Comparison of ENCODE assay signal across 10 mouse cellular contexts in genomic region chr6:83103130-83103650, GRCm38 (mm10). TPM values are rescaled to one million over a fixed set of nuclear protein-coding genes. Genes with fewer than 3 reads are reported as not detected.
DNase-seq lines count a peak whose midpoint lies in the region; ATAC-seq lines count a peak whose summit lies in the region.
"Had no signal": no experiment of that assay in that cellular context is flagged by ENCODE, and none has a peak within 500 bp of the region (broad histone marks: within the 10 kb centered on the region; RNA-seq: fewer than 3 reads in every experiment).

No protein-coding gene starts in this region.

- H3K27me3 ChIP-seq in heart, embryonic 12.5 days (replicated peaks) = peaks cover 13% of the 10 kb centered on the region
- peaks cover 32% of the 10 kb centered on the region for H3K27me3 ChIP-seq in embryonic facial prominence, embryonic 10.5 days (replicated peaks; ENCODE audit: low read depth, poor library complexity, severe bottlenecking)
- peaks cover 1% of the 10 kb centered on the region; the same call in 1 of the 2 replicates for H3K27me3 ChIP-seq in hindbrain, embryonic 15.5 days
- H3K27me3 ChIP-seq in midbrain, embryonic 14.5 days (ENCODE audit: control insufficient read depth, insufficient read depth, low read length) = no peaks in the 10 kb centered on the region

- intact Hi-C loops in heart, postnatal 14 days (cut with DNase I) = no loop called here

- no peak overlapping the region for H3K4me3 ChIP-seq in heart, embryonic 12.5 days
- peak overlapping the region; percentile 84 for H3K4me3 ChIP-seq in embryonic facial prominence, embryonic 10.5 days
- H3K4me3 ChIP-seq in hindbrain, embryonic 15.5 days = peak overlapping the region; percentile 62
- peak overlapping the region; percentile 77 for H3K4me3 ChIP-seq in midbrain, embryonic 14.5 days (replicated peaks; ENCODE audit: low read depth, low read length)

- no peak for DNase-seq in heart, postnatal 14 days
- DNase-seq in embryonic facial prominence, embryonic 10.5 days (ENCODE audit: low spot score) = no peak
- DNase-seq in midbrain, embryonic 14.5 days = no peak
- DNase-seq in MN1 (ENCODE audit: low spot score) = no peak
- DNase-seq in T-cell, adult 2 months (ENCODE audit: low spot score) = no peak
- DNase-seq in ovary, adult 18-20 months (ENCODE audit: low spot score) = no peak

- H3K4me2 ChIP-seq in heart, embryonic 12.5 days = peak overlapping the region; percentile 100; the same call in 1 of the 2 replicates
- peak overlapping the region; percentile 95 for H3K4me2 ChIP-seq in hindbrain, embryonic 15.5 days
- peak overlapping the region; percentile 99 for H3K4me2 ChIP-seq in midbrain, embryonic 14.5 days (ENCODE audit: low read length)

- no peak for ATAC-seq in heart, embryonic 12.5 days (ENCODE audit: insufficient number of reproducible peaks, low FRiP score)
- ATAC-seq in hindbrain, embryonic 15.5 days (ENCODE audit: low FRiP score, low read depth) = no peak
- no peak for ATAC-seq in midbrain, embryonic 14.5 days (ENCODE audit: low FRiP score, low TSS enrichment)

- 46% methylated on average over 11 of the region's 11 CpGs for WGBS in heart, embryonic 12.5 days
- WGBS in embryonic facial prominence, embryonic 10.5 days = 38% methylated on average over 11 of the region's 11 CpGs
- 49% methylated on average over 11 of the region's 11 CpGs for WGBS in hindbrain, embryonic 15.5 days
- WGBS in midbrain, embryonic 14.5 days = 44% methylated on average over 11 of the region's 11 CpGs

- H3K27ac ChIP-seq in heart, embryonic 12.5 days (ENCODE audit: poor library complexity, severe bottlenecking) = no peak overlapping the region
- no peak overlapping the region for H3K27ac ChIP-seq in embryonic facial prominence, embryonic 10.5 days (replicated peaks)
- no peak overlapping the region for H3K27ac ChIP-seq in hindbrain, embryonic 15.5 days (replicated peaks)
- H3K27ac ChIP-seq in midbrain, embryonic 14.5 days (replicated peaks; ENCODE audit: low read depth, low read length) = no peak overlapping the region

- peak overlapping the region; percentile 90; the same call in 1 of the 2 replicates for H3K9ac ChIP-seq in heart, embryonic 12.5 days
- H3K9ac ChIP-seq in hindbrain, embryonic 15.5 days = peak overlapping the region; percentile 80
- H3K9ac ChIP-seq in midbrain, embryonic 14.5 days (replicated peaks; ENCODE audit: low read length) = peak overlapping the region; percentile 75

- 0 out of 2 replicates have a peak, but pooled peaks cover 7% of the 10 kb centered on the region for H3K36me3 ChIP-seq in heart, embryonic 12.5 days
- H3K36me3 ChIP-seq in embryonic facial prominence, embryonic 10.5 days (replicated peaks) = peaks cover 16% of the 10 kb centered on the region
- H3K36me3 ChIP-seq in hindbrain, embryonic 15.5 days = peaks cover 2% of the 10 kb centered on the region; the same call in 1 of the 2 replicates
- H3K36me3 ChIP-seq in midbrain, embryonic 14.5 days (ENCODE audit: control insufficient read depth, insufficient read depth, low read length) = no peaks in the 10 kb centered on the region

- no peaks in the 10 kb centered on the region for H3K9me3 ChIP-seq in heart, embryonic 12.5 days (replicated peaks)
- H3K9me3 ChIP-seq in embryonic facial prominence, embryonic 10.5 days = no peaks in the 10 kb centered on the region
- H3K9me3 ChIP-seq in hindbrain, embryonic 15.5 days = no peaks in the 10 kb centered on the region
- no peaks in the 10 kb centered on the region for H3K9me3 ChIP-seq in midbrain, embryonic 14.5 days (ENCODE audit: control insufficient read depth, low read length)

- peaks cover 24% of the 10 kb centered on the region for H3K4me1 ChIP-seq in heart, embryonic 12.5 days (replicated peaks)
- peaks cover 35% of the 10 kb centered on the region for H3K4me1 ChIP-seq in embryonic facial prominence, embryonic 10.5 days
- peaks cover 30% of the 10 kb centered on the region for H3K4me1 ChIP-seq in hindbrain, embryonic 15.5 days (replicated peaks)
- peaks cover 21% of the 10 kb centered on the region for H3K4me1 ChIP-seq in midbrain, embryonic 14.5 days (ENCODE audit: control insufficient read depth, insufficient read depth, low read length)

RNA-seq across cellular contexts. Expression of gene Gm42688, which starts 1.8 kb away (rescaled TPM):
- 2.2 and 2.4 TPM in 2 replicates for polyA plus RNA-seq in heart, embryonic 12.5 days (2016; fragmentation: Nextera tagmentation; extraction: Ambion mirVana)
- total RNA-seq in heart, postnatal 14 days (2021) = 1 to 10 TPM; 1.4 to 1.6 TPM
- polyA plus RNA-seq in embryonic facial prominence, embryonic 10.5 days (2016; fragmentation: Nextera tagmentation; extraction: Ambion mirVana) = 1.8 and 2.1 TPM in 2 replicates
- polyA plus RNA-seq in hindbrain, embryonic 15.5 days (2015; fragmentation: Nextera tagmentation; extraction: Ambion mirVana) = 5.5 and 6.0 TPM in 2 replicates
- 4.3 and 4.8 TPM in 2 replicates for polyA plus RNA-seq in midbrain, embryonic 14.5 days (2014; fragmentation: Nextera tagmentation; extraction: Ambion mirVana)

RNA-seq across cellular contexts. Expression of gene Ccdc142, which starts 1.8 kb away (rescaled TPM):
- polyA plus RNA-seq in heart, embryonic 12.5 days (2016; fragmentation: Nextera tagmentation; extraction: Ambion mirVana) = 1.3 and 1.9 TPM in 2 replicates
- total RNA-seq in heart, postnatal 14 days (2021) = 1 to 10 TPM; 1.0 to 1.8 TPM
- 2.4 and 2.8 TPM in 2 replicates for polyA plus RNA-seq in embryonic facial prominence, embryonic 10.5 days (2016; fragmentation: Nextera tagmentation; extraction: Ambion mirVana)
- polyA plus RNA-seq in hindbrain, embryonic 15.5 days (2015; fragmentation: Nextera tagmentation; extraction: Ambion mirVana) = 5.9 and 6.8 TPM in 2 replicates
- 4.2 and 6.2 TPM in 2 replicates for polyA plus RNA-seq in midbrain, embryonic 14.5 days (2014; fragmentation: Nextera tagmentation; extraction: Ambion mirVana)

RNA-seq across cellular contexts. Expression of gene Mrpl53, which starts 5.7 kb away (rescaled TPM):
- 155 and 156 TPM in 2 replicates for polyA plus RNA-seq in heart, embryonic 12.5 days (2016; fragmentation: Nextera tagmentation; extraction: Ambion mirVana)
- 100 to 1,000 TPM; 133 to 136 TPM for total RNA-seq in heart, postnatal 14 days (2021)
- polyA plus RNA-seq in embryonic facial prominence, embryonic 10.5 days (2016; fragmentation: Nextera tagmentation; extraction: Ambion mirVana) = 144 and 145 TPM in 2 replicates
- polyA plus RNA-seq in hindbrain, embryonic 15.5 days (2015; fragmentation: Nextera tagmentation; extraction: Ambion mirVana) = 113 and 124 TPM in 2 replicates
- 120 and 139 TPM in 2 replicates for polyA plus RNA-seq in midbrain, embryonic 14.5 days (2014; fragmentation: Nextera tagmentation; extraction: Ambion mirVana)

RNA-seq across cellular contexts. Expression of gene Mogs, which starts 12.1 kb away (rescaled TPM):
- polyA plus RNA-seq in heart, embryonic 12.5 days (2016; fragmentation: Nextera tagmentation; extraction: Ambion mirVana) = 30.7 and 30.8 TPM in 2 replicates
- total RNA-seq in heart, postnatal 14 days (2021) = 10 to 100 TPM; 10.4 to 11.4 TPM
- 41.0 and 44.1 TPM in 2 replicates for polyA plus RNA-seq in embryonic facial prominence, embryonic 10.5 days (2016; fragmentation: Nextera tagmentation; extraction: Ambion mirVana)
- 22.8 and 27.2 TPM in 2 replicates for polyA plus RNA-seq in hindbrain, embryonic 15.5 days (2015; fragmentation: Nextera tagmentation; extraction: Ambion mirVana)
- polyA plus RNA-seq in midbrain, embryonic 14.5 days (2014; fragmentation: Nextera tagmentation; extraction: Ambion mirVana) = 22.4 and 22.6 TPM in 2 replicates

RNA-seq across cellular contexts. Expression of gene Lbx2, which starts 17.0 kb away (rescaled TPM):
- polyA plus RNA-seq in heart, embryonic 12.5 days (2016; fragmentation: Nextera tagmentation; extraction: Ambion mirVana) = 0.36 TPM in 1 of 2 replicates, not detected in the other
- 1 to 10 TPM in 1 of 2 experiments, under 1 TPM in 1; 0.38 to 1.1 TPM for total RNA-seq in heart, postnatal 14 days (2021)
- polyA plus RNA-seq in embryonic facial prominence, embryonic 10.5 days (2016; fragmentation: Nextera tagmentation; extraction: Ambion mirVana) = 0.45 and 0.59 TPM in 2 replicates
- polyA plus RNA-seq in hindbrain, embryonic 15.5 days (2015; fragmentation: Nextera tagmentation; extraction: Ambion mirVana) = not detected in 2 replicates
- polyA plus RNA-seq in midbrain, embryonic 14.5 days (2014; fragmentation: Nextera tagmentation; extraction: Ambion mirVana) = not detected in 2 replicates
- total RNA-seq: CH12.LX; megakaryocyte progenitor cell, adult 5-6 weeks had no signal
